Mouse (Mus musculus) stomach, embryonic 16.5 days (tissue): Measurements from ENCODE around the gene Smpd3. TPM values are rescaled to one million over a fixed set of nuclear protein-coding genes. Genes with fewer than 3 reads are reported as not detected.

Experiments used
- ATAC-seq: fragments of 200-750 bp; cut with Nextera tagmentation; 2 replicates; pipeline ENCODE4 v1.8.0; 2017; ENCODE audit warnings: moderate number of reproducible peaks, moderate TSS enrichment; ENCODE audit not compliant: insufficient read depth, low FRiP score
- H3K27ac ChIP-seq: fragments of 300-500 bp; sonication (generic); 2 replicates; pipeline ENCODE4 v1.5.1; 2014; ENCODE audit warnings: low read length
- H3K27me3 ChIP-seq: fragments of 300-500 bp; sonication (generic); 2 replicates; pipeline ENCODE4 v1.6.1; 2014; ENCODE audit warnings: low read length, control low read depth, mixed read lengths; ENCODE audit not compliant: control insufficient read depth, insufficient read depth
- H3K36me3 ChIP-seq: fragments of 300-500 bp; sonication (generic); 2 replicates; pipeline ENCODE4 v1.6.1; 2014; ENCODE audit warnings: low read length; ENCODE audit not compliant: control insufficient read depth, insufficient read depth
- H3K4me1 ChIP-seq: fragments of 300-500 bp; sonication (generic); 2 replicates; pipeline ENCODE4 v1.6.1; 2014; ENCODE audit warnings: low read length, control low read depth, mixed read lengths; ENCODE audit not compliant: control insufficient read depth, insufficient read depth
- H3K4me2 ChIP-seq: fragments of 300-500 bp; sonication (generic); 2 replicates; pipeline ENCODE4 v1.6.1; 2014; ENCODE audit warnings: low read depth, low read length, mixed read lengths
- H3K4me3 ChIP-seq: fragments of 300-500 bp; sonication (generic); replicated peaks from 2 replicates; pipeline ENCODE4 v1.5.1; 2014; ENCODE audit warnings: mild to moderate bottlenecking, low read length
- H3K9ac ChIP-seq: fragments of 300-500 bp; sonication (generic); 2 replicates; pipeline ENCODE4 v1.6.1; 2014; ENCODE audit warnings: low read length
- H3K9me3 ChIP-seq: fragments of 300-500 bp; sonication (generic); replicated peaks from 2 replicates; pipeline ENCODE4 v1.6.1; 2016; ENCODE audit warnings: low read length, control low read depth; ENCODE audit not compliant: control insufficient read depth
- WGBS: fragments of 180-500 bp; shearing (Covaris S2); extraction: QIAGEN DNeasy Blood & Tissue Kit; methylation state at CpG from one replicate; pipeline ENCODE4 v1.1.7; 2014; 5-methylcytosine and 5-hydroxymethylcytosine counted together
- polyA plus RNA-seq: library from polyadenylated mRNA; unstranded; fragments of >200 nt; fragmentation: Nextera tagmentation; extraction: Ambion mirVana; gene quantifications from 2 replicates; pipeline ENCODE4 v1.2.1, GENCODE M21; 2015

Smpd3 gene
- polyA plus RNA-seq, result 24.5 and 30.8 TPM in 2 replicates

DNA sequence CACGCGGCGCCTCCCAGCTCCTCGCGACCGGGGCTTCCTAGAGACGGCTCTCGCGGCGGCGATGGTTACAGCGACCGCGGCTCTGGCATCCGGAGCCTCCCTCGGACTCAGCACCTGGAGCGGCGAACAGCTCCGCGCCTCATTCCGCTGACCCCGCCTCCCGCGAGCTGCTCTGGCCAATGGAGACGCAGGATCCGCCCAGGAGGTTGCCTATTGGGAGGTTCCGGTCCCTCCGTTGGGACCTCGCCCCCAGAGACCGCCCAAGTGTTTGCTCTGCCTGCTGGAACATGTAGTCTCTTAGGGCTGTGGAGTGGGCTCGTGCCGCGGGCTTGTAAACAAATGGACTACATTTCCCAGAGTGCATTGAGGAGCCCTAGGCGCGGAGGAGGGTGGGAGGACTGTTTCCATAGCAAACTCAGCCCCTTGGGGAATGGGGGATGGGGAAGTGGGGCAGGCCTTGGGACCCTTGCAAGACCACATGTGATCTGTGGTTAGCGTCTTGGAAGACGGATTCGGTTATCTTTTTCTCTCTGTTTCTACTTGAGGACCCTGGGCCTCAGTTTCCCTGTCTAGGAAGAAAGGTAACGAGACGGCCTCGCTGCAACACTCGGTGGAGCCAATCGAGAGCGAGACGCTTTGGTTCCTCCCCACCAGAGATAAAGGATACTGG lies at the start of gene Smpd3:
Gene Smpd3, minus strand, starts transcription at position 137 of the 670 bp plus-strand sequence.
- peak within 1 kb of the TSS; percentile 66 for H3K4me3 ChIP-seq
- H3K4me2 ChIP-seq, result peak within 1 kb of the TSS; percentile 77
- no peaks in the 10 kb centered on the region for H3K36me3 ChIP-seq
- H3K4me1 ChIP-seq, result peaks cover 8% of the 10 kb centered on the region; the same call in 1 of the 2 replicates
- peak within 1 kb of the TSS; percentile 73 for H3K9ac ChIP-seq
- H3K27ac ChIP-seq, result peak within 1 kb of the TSS; percentile 56
- no peaks in the 10 kb centered on the region for H3K9me3 ChIP-seq
- ATAC-seq, result peak; percentile 100
- H3K27me3 ChIP-seq, result peaks cover 18% of the 10 kb centered on the region
- WGBS, result under 1% methylated on average over 45 of the region's 45 CpGs

- Histone ChIP-seq H3K36me3 (no peaks in the 10 kb centered on the region), H3K4me1 (peaks cover 5% of the 10 kb centered on the region), H3K4me2 (no peak overlapping the region), H3K9me3 (no peaks in the 10 kb centered on the region), H3K27ac (no peak overlapping the region), H3K27me3 (no peaks in the 10 kb centered on the region), H3K9ac (no peak overlapping the region), H3K4me3 (no peak overlapping the region)
- 78% methylated on average over 6 of the region's 6 CpGs for WGBS
- no peak for ATAC-seq
Observed at GRCm38 (mm10) chr8:106381026-106381425, 43.2 kb upstream of the Smpd3 start.

- Histone ChIP-seq H3K27me3 (no peaks in the 10 kb centered on the region), H3K36me3 (no peaks in the 10 kb centered on the region), H3K4me2 (no peak overlapping the region), H3K9me3 (no peaks in the 10 kb centered on the region), H3K4me3 (no peak overlapping the region), H3K9ac (no peak overlapping the region), H3K27ac (peak overlapping the region; percentile 14; the same call in 1 of the 2 replicates), H3K4me1 (peaks cover 5% of the 10 kb centered on the region)
- no peak for ATAC-seq
- WGBS, result 77% methylated on average over 5 of the region's 5 CpGs
Observed at GRCm38 (mm10) chr8:106379357-106379756, 41.6 kb upstream of the Smpd3 start.

DNA sequence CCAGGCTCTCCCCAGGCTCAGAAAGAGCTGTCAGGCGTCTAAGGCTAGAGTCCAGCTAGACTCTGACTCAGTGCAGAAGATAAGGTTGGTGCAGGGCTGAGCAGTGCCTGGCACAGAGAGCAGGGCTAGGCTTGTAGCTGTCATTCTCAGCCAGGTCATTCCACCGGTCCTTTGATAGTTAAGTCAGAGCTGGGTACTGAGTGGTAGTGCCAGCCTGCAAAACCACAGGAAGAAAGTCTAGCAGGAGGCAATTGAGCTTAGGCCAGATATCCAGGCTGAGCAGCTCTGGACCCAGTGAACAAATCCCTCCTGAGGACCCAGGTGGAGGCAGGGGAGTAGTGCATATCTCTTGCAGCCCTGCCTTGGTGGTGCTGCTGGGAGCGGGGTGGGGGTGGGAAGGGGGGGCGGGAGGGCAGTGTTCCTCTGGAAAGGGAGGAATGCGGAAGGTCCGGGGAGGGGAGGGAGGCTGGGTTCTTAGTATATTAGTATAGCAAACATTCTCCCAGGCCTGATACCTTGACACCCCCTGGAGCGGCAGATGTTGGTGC lies 40.8 kb upstream of the Smpd3 start:
- Histone ChIP-seq H3K4me2 (no peak overlapping the region), H3K27me3 (no peaks in the 10 kb centered on the region), H3K9ac (no peak overlapping the region), H3K4me1 (peaks cover 5% of the 10 kb centered on the region), H3K9me3 (no peaks in the 10 kb centered on the region), H3K27ac (peak overlapping the region; percentile 66), H3K4me3 (no peak overlapping the region), H3K36me3 (no peaks in the 10 kb centered on the region)
- ATAC-seq, result peak; percentile 93
- 41% methylated on average over 6 of the region's 7 CpGs for WGBS

DNA sequence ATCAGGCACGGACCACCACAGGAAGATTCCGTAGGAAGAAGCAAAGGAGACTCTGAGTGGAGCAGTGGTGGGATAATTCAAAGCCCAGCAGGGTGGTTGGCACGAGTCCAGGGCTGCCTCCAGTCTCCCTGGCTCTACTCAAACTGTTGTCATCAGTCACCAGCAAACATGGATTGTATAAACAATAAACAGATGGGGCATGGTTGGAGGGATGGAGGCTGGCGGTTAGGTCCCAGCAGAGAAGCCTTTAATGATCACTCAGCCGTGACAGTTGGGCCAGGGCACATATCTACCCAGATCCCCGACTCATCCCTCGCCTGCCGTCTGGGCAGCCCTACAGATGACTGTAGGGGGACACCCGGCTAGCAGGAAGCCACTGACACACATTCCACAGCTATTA lies 39.1 kb upstream of the Smpd3 start:
- Histone ChIP-seq H3K27me3 (no peaks in the 10 kb centered on the region), H3K27ac (no peak overlapping the region), H3K9me3 (no peaks in the 10 kb centered on the region), H3K36me3 (no peaks in the 10 kb centered on the region), H3K9ac (no peak overlapping the region), H3K4me1 (peaks cover 5% of the 10 kb centered on the region; the same call in 1 of the 2 replicates), H3K4me3 (no peak overlapping the region), H3K4me2 (no peak overlapping the region)
- ATAC-seq, result no peak
- WGBS, result 37% methylated on average over 9 of the region's 9 CpGs

- Histone ChIP-seq H3K27me3 (no peaks in the 10 kb centered on the region), H3K27ac (no peak overlapping the region), H3K4me3 (no peak overlapping the region), H3K4me2 (no peak overlapping the region), H3K36me3 (no peaks in the 10 kb centered on the region), H3K9ac (no peak overlapping the region), H3K4me1 (peaks cover 5% of the 10 kb centered on the region; the same call in 1 of the 2 replicates), H3K9me3 (no peaks in the 10 kb centered on the region)
- ATAC-seq, result no peak
- 60% methylated on average over 7 of the region's 7 CpGs for WGBS
Observed at GRCm38 (mm10) chr8:106375957-106376356, 38.2 kb upstream of the Smpd3 start.

GRCm38 (mm10) chr8:106369069-106369468 lies 31.3 kb upstream of the Smpd3 start:
- Histone ChIP-seq H3K4me3 (no peak overlapping the region), H3K9me3 (no peaks in the 10 kb centered on the region), H3K36me3 (no peaks in the 10 kb centered on the region), H3K9ac (no peak overlapping the region), H3K4me2 (no peak overlapping the region), H3K4me1 (no peaks in the 10 kb centered on the region), H3K27ac (no peak overlapping the region), H3K27me3 (no peaks in the 10 kb centered on the region)
- ATAC-seq, result no peak
- WGBS, result 61% methylated on average over 7 of the region's 7 CpGs

DNA sequence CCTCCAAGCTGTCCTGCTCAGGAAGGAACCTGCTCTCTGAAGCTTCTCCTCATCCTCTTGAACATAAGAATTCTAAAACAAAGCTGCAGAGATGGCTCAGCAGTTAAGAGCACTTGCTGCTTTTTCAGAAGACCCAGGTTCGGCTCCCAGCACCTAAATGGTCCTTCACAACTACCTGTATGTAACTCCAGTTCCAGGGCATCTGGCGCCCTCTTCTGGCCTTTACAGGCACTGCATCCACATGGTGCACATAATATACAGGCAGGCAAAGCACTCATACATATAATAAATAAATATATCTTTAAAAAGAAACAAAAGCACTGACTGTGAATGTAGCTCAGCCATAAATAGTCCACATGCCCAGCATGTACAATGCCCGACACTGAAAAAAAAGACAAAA lies 30.7 kb upstream of the Smpd3 start:
- 65% methylated on average over 3 of the region's 3 CpGs for WGBS
- Histone ChIP-seq H3K36me3 (no peaks in the 10 kb centered on the region), H3K27ac (no peak overlapping the region), H3K27me3 (no peaks in the 10 kb centered on the region), H3K9me3 (no peaks in the 10 kb centered on the region), H3K4me3 (no peak overlapping the region), H3K4me2 (no peak overlapping the region), H3K9ac (no peak overlapping the region), H3K4me1 (no peaks in the 10 kb centered on the region)
- ATAC-seq, result no peak

DNA sequence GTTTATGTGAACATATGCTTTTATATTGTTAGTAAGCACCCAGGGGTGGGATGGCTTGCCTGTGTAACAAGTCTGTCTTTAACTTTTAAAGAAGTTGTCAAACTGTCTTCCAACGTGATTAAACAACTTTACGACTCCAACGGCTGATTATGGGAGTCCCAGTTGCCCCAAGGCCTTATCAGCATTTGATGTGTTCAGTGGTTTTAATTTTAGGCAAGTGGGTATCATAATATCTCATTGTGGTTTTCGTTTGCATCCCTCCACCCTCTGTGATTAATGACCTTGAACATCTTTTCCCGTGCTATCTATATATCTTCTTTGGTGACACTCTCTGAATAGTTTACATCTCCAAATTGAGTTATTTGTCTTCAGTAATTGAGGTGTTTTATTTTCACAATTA lies 27.0 kb upstream of the Smpd3 start:
- H3K36me3 ChIP-seq, result no peaks in the 10 kb centered on the region
- H3K4me3 ChIP-seq, result no peak overlapping the region
- ATAC-seq, result no peak
- H3K27ac ChIP-seq, result no peak overlapping the region
- no peak overlapping the region for H3K9ac ChIP-seq
- WGBS, result 58% methylated on average over 5 of the region's 5 CpGs
- H3K27me3 ChIP-seq, result no peaks in the 10 kb centered on the region
- no peaks in the 10 kb centered on the region for H3K9me3 ChIP-seq
- H3K4me1 ChIP-seq, result no peaks in the 10 kb centered on the region
- H3K4me2 ChIP-seq, result no peak overlapping the region
